ENCODE assay signal across 12 mouse cellular contexts in genomic region chr1:156560500-156560899, GRCm38 (mm10). TPM values are rescaled to one million over a fixed set of nuclear protein-coding genes. Genes with fewer than 3 reads are reported as not detected.
DNase-seq lines count a peak whose midpoint lies in the region; ATAC-seq lines count a peak whose summit lies in the region.
"Had no signal": no experiment of that assay in that cellular context is flagged by ENCODE, and none has a peak within 500 bp of the region (broad histone marks: within the 10 kb centered on the region; RNA-seq: fewer than 3 reads in every experiment).

No protein-coding gene starts in this region.

- H3K9me3 ChIP-seq in kidney, embryonic 15.5 days (replicated peaks), result no peaks in the 10 kb centered on the region
- H3K9me3 ChIP-seq in embryonic facial prominence, embryonic 13.5 days, result no peaks in the 10 kb centered on the region
- H3K9me3 ChIP-seq in hindbrain, embryonic 13.5 days, result no peaks in the 10 kb centered on the region
- no peaks in the 10 kb centered on the region for H3K9me3 ChIP-seq in midbrain, embryonic 14.5 days (ENCODE audit: control insufficient read depth, low read length)

- H3K9ac ChIP-seq in kidney, embryonic 15.5 days, result no peak overlapping the region
- H3K9ac ChIP-seq in embryonic facial prominence, embryonic 13.5 days, result no peak overlapping the region
- 0 out of 2 replicates have a peak overlapping the region, but pooled peaks have one; percentile 35 for H3K9ac ChIP-seq in hindbrain, embryonic 13.5 days
- no peak overlapping the region for H3K9ac ChIP-seq in midbrain, embryonic 14.5 days (replicated peaks; ENCODE audit: low read length)

- H3K4me3 ChIP-seq in kidney, embryonic 15.5 days (replicated peaks), result no peak overlapping the region; the same call in 1 of the 2 replicates
- no peak overlapping the region for H3K4me3 ChIP-seq in embryonic facial prominence, embryonic 13.5 days
- peak overlapping the region; percentile 92 for H3K4me3 ChIP-seq in hindbrain, embryonic 13.5 days
- H3K4me3 ChIP-seq in midbrain, embryonic 14.5 days (replicated peaks; ENCODE audit: low read depth, low read length), result peak overlapping the region; percentile 98; the same call in 1 of the 2 replicates
- H3K4me3 ChIP-seq: heart, adult 2 months had no signal

- H3K27me3 ChIP-seq in kidney, embryonic 15.5 days, result no peaks in the 10 kb centered on the region
- H3K27me3 ChIP-seq in embryonic facial prominence, embryonic 13.5 days, result no peaks in the 10 kb centered on the region
- H3K27me3 ChIP-seq in hindbrain, embryonic 13.5 days, result no peaks in the 10 kb centered on the region
- no peaks in the 10 kb centered on the region for H3K27me3 ChIP-seq in midbrain, embryonic 14.5 days (ENCODE audit: control insufficient read depth, insufficient read depth, low read length)
- H3K27me3 ChIP-seq: CH12.LX had no signal

- WGBS in kidney, embryonic 15.5 days, result 86% methylated on average over 9 of the region's 9 CpGs
- 92% methylated on average over 9 of the region's 9 CpGs for WGBS in embryonic facial prominence, embryonic 13.5 days
- 89% methylated on average over 9 of the region's 9 CpGs for WGBS in hindbrain, embryonic 13.5 days
- whole genome bisulfite sequencing in midbrain, embryonic 14.5 days, result 91% methylated on average over 9 of the region's 9 CpGs

- intact Hi-C loops in left cerebral cortex, postnatal 36 days (cut with DNase I), result loop anchor here (10.0 kb wide), 1 partner anchor 54 kb away; no protein-coding TSS in a partner anchor

- H3K36me3 ChIP-seq in kidney, embryonic 15.5 days, result no peaks in the 10 kb centered on the region
- H3K36me3 ChIP-seq in embryonic facial prominence, embryonic 13.5 days, result no peaks in the 10 kb centered on the region
- H3K36me3 ChIP-seq in hindbrain, embryonic 13.5 days, result no peaks in the 10 kb centered on the region
- H3K36me3 ChIP-seq in midbrain, embryonic 14.5 days (ENCODE audit: control insufficient read depth, insufficient read depth, low read length), result no peaks in the 10 kb centered on the region

- no peak for ATAC-seq in kidney, embryonic 15.5 days (replicated peaks; ENCODE audit: low FRiP score)
- ATAC-seq in embryonic facial prominence, embryonic 13.5 days (ENCODE audit: insufficient number of reproducible peaks, insufficient read depth, low FRiP score, low TSS enrichment, low read depth), result no peak
- ATAC-seq in hindbrain, embryonic 13.5 days (ENCODE audit: low FRiP score), result no peak
- no peak for ATAC-seq in midbrain, embryonic 14.5 days (ENCODE audit: low FRiP score, low TSS enrichment)

- no peak overlapping the region for H3K27ac ChIP-seq in kidney, embryonic 15.5 days
- no peak overlapping the region for H3K27ac ChIP-seq in embryonic facial prominence, embryonic 13.5 days
- H3K27ac ChIP-seq in hindbrain, embryonic 13.5 days, result no peak overlapping the region
- H3K27ac ChIP-seq in midbrain, embryonic 14.5 days (replicated peaks; ENCODE audit: low read depth, low read length), result no peak overlapping the region
- H3K27ac ChIP-seq: heart, adult 2 months had no signal

- H3K4me2 ChIP-seq in kidney, embryonic 15.5 days, result peak overlapping the region; percentile 19; the same call in 1 of the 2 replicates
- peak overlapping the region; percentile 69 for H3K4me2 ChIP-seq in embryonic facial prominence, embryonic 13.5 days
- H3K4me2 ChIP-seq in hindbrain, embryonic 13.5 days, result peak overlapping the region; percentile 55
- H3K4me2 ChIP-seq in midbrain, embryonic 14.5 days (ENCODE audit: low read length), result peak overlapping the region; percentile 65

- no peak for DNase-seq in kidney, postnatal 14 days
- no peak for DNase-seq in midbrain, embryonic 14.5 days
- no peak for DNase-seq in cerebellum, postnatal 4 days (ENCODE audit: low spot score in 2 of 2)
- no peak for DNase-seq in left cerebral cortex, postnatal 36 days (ENCODE audit: low spot score in 2 of 2)
- DNase-seq in layer of hippocampus, postnatal 36 days, result no peak
- DNase-seq: cerebellum, adult 11-12 months; thymus, postnatal 25 days had no signal

- H3K4me1 ChIP-seq in kidney, embryonic 15.5 days, result peaks cover 20% of the 10 kb centered on the region
- peaks cover 10% of the 10 kb centered on the region for H3K4me1 ChIP-seq in embryonic facial prominence, embryonic 13.5 days
- peaks cover 22% of the 10 kb centered on the region for H3K4me1 ChIP-seq in hindbrain, embryonic 13.5 days (replicated peaks)
- peaks cover 12% of the 10 kb centered on the region for H3K4me1 ChIP-seq in midbrain, embryonic 14.5 days (ENCODE audit: control insufficient read depth, insufficient read depth, low read length)

RNA-seq across cellular contexts. Expression of gene Abl2, which starts 1.9 kb away (rescaled TPM):
- 4.4 and 5.2 TPM in 2 replicates for polyA plus RNA-seq in kidney, embryonic 15.5 days (2015; fragmentation: Nextera tagmentation; extraction: Ambion mirVana)
- 5.2 and 5.9 TPM in 2 replicates for polyA plus RNA-seq in embryonic facial prominence, embryonic 13.5 days (2015; fragmentation: Nextera tagmentation; extraction: Ambion mirVana)
- polyA plus RNA-seq in hindbrain, embryonic 13.5 days (2015; fragmentation: Nextera tagmentation; extraction: Ambion mirVana), result 5.8 and 6.7 TPM in 2 replicates
- 9.0 and 9.8 TPM in 2 replicates for polyA plus RNA-seq in midbrain, embryonic 14.5 days (2014; fragmentation: Nextera tagmentation; extraction: Ambion mirVana)
- 10 to 100 TPM; 53.8 to 69.7 TPM for total RNA-seq in left cerebral cortex, postnatal 36 days (2021)
- total RNA-seq in layer of hippocampus, postnatal 36 days (2021), result 10 to 100 TPM; 89.1 to 89.3 TPM

RNA-seq across cellular contexts. Expression of gene Gm10031, which starts 36.7 kb away (rescaled TPM):
- 0.42 and 0.72 TPM in 2 replicates for polyA plus RNA-seq in kidney, embryonic 15.5 days (2015; fragmentation: Nextera tagmentation; extraction: Ambion mirVana)
- 0.25 and 1.3 TPM in 2 replicates for polyA plus RNA-seq in embryonic facial prominence, embryonic 13.5 days (2015; fragmentation: Nextera tagmentation; extraction: Ambion mirVana)
- polyA plus RNA-seq in hindbrain, embryonic 13.5 days (2015; fragmentation: Nextera tagmentation; extraction: Ambion mirVana), result 0.52 and 0.79 TPM in 2 replicates
- 1.2 and 1.3 TPM in 2 replicates for polyA plus RNA-seq in midbrain, embryonic 14.5 days (2014; fragmentation: Nextera tagmentation; extraction: Ambion mirVana)
- total RNA-seq in left cerebral cortex, postnatal 36 days (2021), result 10 to 100 TPM; 42.9 to 43.3 TPM
- 10 to 100 TPM; 41.8 to 45.7 TPM for total RNA-seq in layer of hippocampus, postnatal 36 days (2021)

Comparison
In these comparisons a context has a peak if more than half of its experiments do, and no peak if none do; other contexts are left out.
1. H3K4me2 ChIP-seq: peak in every context shown above with its lines; median percentile 69 in embryonic facial prominence, embryonic 13.5 days; 65 in midbrain, embryonic 14.5 days; 55 in hindbrain, embryonic 13.5 days; 19 in kidney, embryonic 15.5 days.
2. H3K4me3 ChIP-seq: peak in hindbrain, embryonic 13.5 days (single experiment) and midbrain, embryonic 14.5 days (single experiment); none in kidney, embryonic 15.5 days (single experiment) and embryonic facial prominence, embryonic 13.5 days (single experiment).